Mouse (Mus musculus) heart, adult 18-20 months (tissue): ENCODE measurements around the gene Rundc3a. TPM values are rescaled to one million over a fixed set of nuclear protein-coding genes. Genes with fewer than 3 reads are reported as not detected.
"Not testable (repeated sequence)": the region's sequence is repeated elsewhere in the genome, so short reads cannot be mapped to it uniquely, and the experiment has no call there.

ENCODE experiments used
- DNase-seq, 2 experiments: peaks; one replicate each; pipeline ENCODE4 v3.0.0; 2021 to 2022; ENCODE audit warnings: mixed read lengths in 1 of 2
- long read RNA-seq, 2 experiments: library from polyadenylated mRNA; stranded (forward); transcript quantifications; one replicate each; pipeline ENCODE4 v2.0.0; 2021
- total RNA-seq, 2 experiments: library from RNA; stranded (reverse); gene quantifications; 2 replicates each; pipeline ENCODE4 v1.2.3; 2021

Gene Rundc3a
- total RNA-seq: under 1 TPM in 1 of 2 experiments, not detected in 1; 0.64 TPM
- long read RNA-seq, experiment 1: 0 reads
- long read RNA-seq, experiment 2: 0 reads

DNA sequence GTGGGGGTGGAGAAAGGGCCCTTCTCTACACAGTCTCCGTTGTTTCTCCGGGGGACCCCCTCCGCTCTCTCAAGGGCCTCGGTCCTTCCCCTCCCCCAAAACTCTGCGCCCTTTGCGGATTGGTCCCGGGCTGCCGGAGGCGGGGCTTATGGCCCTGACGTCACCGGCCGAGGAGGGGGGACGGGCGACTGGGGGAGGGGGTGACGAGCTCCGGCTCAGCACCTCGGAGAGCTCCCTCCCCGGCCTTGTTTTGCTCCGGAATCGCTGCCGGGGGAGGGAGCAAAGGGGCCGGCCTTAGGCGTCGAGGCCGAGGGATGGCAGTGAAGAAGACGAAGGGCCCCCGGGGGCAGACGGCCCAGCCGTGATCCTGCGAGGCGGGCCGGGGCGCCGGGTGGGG is at the start of gene Rundc3a:
TSS of gene Rundc3a (plus strand) at position 166 of the 397 bp plus-strand sequence.
- DNase-seq: peak; percentile 45 to 51

DNA sequence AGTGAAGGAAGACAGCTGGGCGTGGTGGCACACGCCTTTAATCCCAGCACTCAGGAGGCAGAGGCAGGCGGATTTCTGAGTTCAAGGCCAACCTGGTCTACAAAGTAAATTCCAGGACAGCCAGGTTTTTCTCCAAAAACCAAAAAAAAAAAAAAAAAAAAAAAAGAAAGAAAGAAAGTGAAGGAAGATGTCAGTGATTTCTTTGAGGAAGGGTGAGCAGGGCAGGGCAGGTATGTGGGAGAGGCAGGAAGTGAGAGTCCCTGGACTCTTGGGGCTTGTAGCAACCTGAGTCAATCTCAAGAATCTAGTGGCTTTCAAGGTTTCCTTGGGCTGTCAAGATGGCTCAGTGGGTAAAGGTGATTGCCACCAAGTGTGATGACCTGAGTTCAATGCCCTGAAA is 48.7 kb upstream of the Rundc3a start:
- DNase-seq: no peak

DNA sequence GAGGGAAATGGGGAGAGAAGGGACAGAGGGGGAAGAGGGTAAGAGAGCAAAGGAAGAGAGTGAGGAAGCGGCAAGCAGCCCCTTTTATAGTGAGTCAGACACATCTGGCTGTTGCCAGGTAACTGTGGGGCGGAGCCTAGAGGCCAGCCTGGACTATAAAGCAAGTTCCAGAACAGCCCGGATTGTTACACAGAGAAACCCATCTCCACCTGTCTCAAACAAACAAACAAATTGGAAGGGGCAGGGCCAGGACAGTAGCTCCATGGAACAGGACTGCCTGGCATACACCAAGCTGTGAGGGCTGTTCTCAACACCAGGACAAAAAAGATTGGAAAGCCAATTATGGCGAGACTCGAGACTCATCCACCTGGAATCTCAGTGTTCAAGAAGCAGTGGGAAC is 46.3 kb upstream of the Rundc3a start:
- DNase-seq: no peak

DNA sequence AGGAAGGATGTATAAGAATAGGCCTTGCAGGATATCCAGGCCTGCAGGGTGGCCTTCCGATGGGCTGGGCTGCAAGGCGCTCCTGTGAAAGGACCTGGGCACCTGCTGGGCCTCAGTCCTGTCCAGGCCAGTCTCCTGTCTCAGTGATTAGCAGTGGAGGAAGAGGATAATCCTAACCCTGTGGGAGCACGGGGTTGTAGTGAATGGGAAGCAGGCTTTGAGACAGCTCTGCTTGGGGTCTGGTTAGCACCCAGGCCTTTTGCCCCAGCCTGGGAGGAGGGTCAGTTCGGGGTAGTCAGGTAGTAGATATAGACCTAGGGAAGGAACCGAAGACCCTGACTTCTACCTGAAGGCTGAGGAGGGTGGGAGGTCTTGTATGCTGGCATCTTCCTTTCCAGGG is 45.5 kb upstream of the Rundc3a start:
- DNase-seq: no peak

DNA sequence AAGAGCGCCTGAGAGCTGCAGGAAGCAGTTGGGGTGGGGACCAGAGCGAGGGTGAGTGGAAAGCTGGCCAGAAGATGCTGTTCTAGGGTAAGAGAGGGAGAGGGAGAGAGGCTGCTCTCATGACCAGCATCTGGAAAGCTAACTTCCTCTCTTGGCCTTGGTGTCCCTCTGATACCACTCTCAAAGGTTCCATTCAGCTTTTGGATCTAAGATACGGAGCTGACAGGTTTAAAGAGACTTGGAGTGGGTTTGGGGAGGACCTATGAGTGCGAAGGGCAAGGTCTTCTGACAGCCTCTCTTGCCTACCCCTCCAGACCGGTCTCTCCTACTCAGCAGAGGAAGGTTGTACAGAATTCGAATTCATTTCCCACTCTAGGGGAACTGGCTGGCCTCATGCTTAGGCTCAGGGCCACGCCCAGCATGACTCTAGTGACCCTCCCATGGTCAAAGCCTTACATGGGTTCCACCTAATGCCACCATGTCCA is 45.1 kb upstream of the Rundc3a start:
- no peak for DNase-seq

DNA sequence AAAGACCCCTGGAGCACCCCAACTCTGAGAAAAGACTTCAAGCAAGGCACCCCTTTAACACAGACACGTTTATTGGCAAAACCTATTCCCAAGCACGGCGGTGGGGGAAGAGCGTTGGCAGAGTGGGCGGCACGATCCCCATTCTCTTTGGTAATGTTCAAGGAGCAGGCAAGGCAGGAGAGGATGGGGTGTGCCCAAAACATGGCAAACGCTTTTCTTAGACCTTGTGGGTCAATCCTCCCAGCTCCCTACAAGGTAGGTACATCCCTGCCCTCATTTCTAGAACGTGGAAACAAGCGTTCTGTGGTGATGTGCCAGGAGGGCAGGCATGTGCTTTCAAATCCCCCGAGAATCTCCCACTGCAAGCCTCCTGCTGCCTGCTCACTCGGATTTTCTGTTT is 44.4 kb upstream of the Rundc3a start:
- DNase-seq: no peak

DNA sequence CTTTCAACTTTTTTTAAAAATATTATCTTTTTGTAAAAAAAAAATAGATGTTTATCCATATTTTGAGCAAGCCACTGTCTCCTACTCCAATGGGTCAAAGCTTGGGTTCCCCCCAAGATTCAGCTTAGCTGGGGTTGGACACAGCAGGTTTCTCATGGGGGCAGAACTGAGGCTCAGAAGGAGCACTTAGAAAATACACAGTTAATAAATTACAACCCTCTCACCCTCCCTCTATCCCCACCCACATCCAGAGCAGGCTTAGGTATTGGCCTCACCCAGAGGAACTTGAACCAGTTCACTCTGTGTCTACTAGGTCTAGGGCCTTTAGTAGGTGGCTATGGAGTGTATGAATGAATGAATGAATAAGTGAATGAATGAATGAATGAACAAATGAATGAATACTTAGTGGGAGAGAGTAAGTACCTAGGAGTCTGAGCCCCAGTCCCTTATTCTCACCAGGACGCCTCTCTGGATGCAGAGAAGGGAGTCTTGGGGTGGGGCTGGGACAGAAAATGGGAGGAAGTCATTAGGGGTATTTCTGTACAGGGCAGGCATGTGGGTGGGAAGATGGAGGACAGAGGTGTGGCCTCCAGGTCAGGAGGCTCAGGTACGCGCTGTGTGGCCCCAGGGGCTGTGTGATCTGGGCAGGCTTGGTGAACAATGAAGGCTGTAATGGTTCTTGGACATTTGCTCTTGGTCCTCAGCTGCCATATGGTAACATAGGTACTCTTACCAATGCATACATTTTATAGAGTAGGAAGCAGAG is 43.8 kb upstream of the Rundc3a start:
- DNase-seq: no peak

DNA sequence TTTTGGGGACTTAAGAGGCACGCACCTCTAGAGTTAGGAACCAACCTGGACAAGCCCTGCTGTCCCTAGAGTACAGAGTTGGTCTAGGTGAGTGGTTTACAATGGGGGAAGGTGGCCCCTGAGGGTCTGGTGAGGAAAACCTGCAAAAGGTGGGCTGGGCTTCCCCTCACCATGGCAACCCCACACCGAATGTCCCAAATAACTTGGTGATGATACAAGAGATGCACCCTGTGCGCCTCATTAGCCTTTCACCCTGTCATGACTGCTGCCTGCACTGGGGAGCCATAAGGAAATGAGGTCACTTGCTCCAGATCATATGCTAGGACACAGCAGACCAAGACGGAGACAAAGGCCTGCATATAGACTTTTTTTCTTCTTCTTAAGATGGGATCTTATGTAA is 42.8 kb upstream of the Rundc3a start:
- DNase-seq: no peak

DNA sequence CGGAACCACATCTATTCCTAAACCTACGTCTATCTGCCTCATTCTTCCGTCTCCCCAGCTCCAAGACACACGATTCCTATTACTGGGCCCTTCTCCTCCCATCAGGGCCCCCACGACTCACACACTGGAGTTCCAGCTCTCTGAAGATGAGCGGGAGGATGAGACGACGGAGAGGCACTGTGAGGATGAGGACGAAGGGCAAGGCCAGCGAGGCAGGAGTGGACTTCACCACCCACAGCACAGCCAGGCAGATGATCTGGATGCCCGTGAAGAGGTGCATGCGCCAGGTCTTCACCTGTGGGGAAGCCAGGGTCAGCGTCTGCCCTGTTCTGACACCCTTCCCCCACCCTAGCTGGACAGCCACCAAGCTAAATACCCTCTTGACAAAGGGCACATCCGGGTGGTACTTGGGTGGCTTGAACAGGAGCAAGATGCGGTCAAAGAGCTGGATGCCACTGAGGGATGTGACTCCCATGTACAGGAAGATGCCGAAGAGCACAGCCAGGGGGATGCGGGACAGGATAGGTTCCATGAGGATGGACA is 42.2 kb upstream of the Rundc3a start:
- DNase-seq: no peak

DNA sequence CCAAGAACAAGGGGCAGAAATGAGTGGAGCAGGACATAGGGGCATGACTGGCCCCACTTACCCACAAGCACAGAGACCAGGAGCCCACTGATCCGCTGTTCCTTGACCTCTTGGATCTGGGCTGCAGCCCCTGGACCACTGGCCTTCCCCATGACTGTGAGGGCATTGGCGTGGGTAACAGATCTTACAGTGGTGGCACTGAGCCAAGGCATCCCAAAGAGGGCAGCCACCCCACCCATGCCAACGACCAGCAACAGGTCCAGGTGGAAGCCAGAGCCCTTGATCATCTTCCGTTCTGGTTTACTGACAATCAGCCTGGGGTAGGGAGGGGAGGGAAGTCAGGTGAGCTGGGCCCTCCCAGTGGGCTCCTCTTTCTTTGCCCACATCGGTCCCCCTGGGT is 40.8 kb upstream of the Rundc3a start:
- no peak for DNase-seq

DNA sequence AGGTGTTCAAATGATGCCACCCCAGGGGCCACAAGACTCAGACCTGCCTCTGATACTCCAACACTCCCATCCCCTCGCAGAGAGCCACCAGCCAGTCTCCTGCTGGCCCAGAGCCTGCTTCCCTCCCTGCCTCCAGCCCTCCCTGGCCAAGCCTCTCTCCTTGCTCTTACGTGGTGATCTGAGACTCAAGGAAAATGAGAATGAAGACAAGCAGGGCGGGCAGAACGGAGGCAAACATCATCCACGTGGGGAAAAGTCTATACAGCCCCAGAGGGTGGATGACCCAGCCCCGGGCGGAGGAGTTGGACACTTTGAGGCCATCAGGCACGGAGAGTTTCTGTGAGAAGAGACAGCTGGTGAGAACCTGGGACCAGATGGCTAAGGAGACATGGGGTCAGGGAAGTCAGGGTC is 40.2 kb upstream of the Rundc3a start:
- no peak for DNase-seq

DNA sequence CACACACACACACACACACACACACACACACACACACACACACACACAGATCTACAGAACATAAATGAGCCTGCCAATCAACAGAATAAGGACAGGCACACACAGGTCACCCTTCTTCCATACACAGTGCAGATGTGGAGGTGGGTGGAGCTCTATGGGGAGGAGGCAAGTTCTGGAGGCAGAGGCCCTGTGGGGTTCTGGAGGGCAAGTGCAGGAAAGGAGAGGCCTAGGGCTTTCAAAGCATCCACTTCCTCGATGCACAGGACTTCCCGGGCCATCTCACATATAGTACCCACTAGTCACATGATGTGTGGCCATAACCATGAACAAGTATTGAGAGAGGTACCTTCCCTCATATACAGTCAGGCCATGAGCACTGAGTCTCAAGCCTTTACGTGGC is 37.7 kb upstream of the Rundc3a start:
- DNase-seq: no peak

DNA sequence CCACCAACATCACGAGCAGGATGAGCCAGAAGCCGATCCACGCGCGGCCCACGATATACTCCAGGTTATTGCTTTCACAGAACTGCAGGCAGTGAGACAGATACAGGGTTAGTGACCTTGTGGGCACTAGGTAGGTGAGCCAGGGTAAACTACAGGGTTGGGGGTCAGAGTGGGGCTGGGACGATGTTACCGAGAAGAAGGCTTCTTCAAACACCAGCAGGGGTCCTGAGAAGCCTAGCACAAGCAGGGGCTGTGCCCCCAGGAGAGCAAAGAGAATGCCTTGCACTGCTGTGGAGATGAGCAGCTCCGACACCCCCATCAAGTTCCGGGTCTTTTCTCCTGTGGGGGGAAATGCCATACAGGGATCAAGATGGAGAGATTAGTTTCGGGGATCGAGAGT is 37.0 kb upstream of the Rundc3a start:
- no peak for DNase-seq

DNA sequence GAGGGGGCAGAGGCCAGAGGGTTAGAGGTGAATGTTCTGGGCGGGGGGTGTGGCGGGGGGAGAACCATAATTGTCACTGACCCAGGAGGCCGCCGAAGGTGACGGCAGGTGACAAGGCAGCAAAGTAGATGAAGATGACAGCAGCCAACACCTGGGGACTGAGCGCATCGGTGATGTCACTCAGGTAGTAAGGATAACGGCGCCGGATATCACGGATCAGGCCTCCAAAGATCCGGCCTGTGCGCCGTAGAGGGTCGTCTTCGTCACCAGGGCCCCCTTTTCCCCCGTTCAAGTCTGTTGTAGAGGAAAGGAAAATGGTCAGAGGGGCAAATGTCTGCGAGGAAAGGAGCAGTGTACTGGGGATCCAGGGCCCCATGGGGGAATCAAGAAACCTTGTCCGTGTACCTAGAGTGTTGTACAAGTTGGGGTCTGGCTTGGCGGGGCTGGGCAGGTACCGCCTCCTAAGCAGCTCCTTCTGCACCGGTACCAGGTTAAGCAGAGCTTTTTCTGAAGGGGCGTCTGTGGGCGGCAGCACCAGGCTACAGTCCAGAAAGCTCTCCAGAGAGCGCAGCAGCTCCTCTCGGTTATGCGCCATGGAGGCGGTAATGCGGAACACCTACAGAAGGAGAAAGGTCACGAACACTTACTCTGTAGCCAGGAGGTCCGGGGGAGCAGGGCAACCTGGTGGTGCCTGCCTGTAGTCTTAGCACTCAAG is 36.4 kb upstream of the Rundc3a start:
- DNase-seq: no peak

DNA sequence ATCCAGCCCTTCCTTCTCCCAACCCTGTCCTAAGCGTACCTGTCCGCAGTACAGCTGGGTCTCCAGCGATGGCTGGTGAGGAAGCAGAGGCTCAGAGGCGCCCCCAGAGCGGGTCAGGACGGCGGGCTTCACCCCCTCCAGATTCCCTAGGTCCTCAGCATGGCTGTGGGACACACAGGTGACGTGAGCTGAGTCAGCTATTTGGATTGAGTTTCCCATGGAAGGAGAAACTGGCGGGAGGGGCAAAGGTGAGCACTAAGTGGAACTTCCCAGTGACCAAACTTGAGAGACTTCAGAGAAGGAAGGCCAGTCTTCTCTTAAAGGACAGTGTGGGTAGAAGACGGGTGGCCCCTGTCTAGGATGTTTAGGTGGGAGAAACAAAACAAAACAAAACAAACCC is 34.8 kb upstream of the Rundc3a start:
- no peak for DNase-seq

DNA sequence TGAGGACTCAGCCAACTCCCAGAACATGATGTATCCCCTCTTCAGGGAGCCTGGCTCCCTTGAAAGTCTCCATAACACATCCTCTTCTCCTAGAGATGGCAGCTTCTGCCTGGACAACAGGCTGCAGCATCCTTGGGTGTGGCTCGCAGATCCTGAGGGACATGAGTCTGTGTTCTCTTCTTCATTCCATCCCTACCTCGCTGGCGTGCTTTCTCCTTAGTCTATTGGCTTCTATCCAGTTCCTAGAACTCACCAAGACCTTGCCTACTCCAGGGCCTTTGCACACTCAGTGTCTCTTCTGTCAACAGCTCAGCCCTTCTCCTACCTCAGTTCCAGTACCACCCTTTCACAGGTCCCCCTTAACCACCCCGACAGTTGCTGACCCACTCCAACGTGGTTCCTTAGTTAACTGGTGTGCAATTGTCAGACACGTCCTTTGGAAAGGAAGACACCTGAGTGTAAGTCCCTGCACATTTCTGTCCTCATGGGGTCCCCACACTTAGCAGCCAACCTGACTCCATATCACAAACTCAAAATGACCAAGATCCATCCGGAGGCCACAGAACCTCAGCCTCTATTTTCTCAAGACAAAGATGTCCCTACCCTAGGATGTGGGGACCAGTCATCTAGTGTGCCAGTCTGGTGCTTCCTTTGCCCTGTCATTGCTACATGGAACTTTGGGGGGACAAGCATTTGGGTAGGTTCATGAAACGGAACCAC is 31.3 kb upstream of the Rundc3a start:
- DNase-seq: no peak

DNA sequence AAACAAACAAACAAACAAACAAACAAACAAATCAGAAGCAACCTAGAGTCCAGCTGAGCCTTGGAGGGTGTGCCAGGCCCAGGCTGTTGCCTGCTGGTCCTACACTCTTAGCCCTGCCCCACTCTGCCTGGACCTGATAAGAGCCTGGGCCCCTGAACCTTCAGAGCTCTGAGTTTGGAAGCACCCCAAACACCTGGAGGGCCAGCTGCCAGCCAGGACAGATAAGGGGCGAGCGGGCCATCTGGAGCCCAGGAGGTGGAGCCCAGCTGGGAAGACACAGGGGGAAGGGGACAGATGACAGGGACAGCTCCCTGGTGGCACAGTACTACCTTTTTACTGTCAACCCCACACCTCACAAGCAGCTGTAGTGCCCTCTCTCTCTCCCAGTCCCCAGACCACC is 29.6 kb upstream of the Rundc3a start:
- DNase-seq: no peak

DNA sequence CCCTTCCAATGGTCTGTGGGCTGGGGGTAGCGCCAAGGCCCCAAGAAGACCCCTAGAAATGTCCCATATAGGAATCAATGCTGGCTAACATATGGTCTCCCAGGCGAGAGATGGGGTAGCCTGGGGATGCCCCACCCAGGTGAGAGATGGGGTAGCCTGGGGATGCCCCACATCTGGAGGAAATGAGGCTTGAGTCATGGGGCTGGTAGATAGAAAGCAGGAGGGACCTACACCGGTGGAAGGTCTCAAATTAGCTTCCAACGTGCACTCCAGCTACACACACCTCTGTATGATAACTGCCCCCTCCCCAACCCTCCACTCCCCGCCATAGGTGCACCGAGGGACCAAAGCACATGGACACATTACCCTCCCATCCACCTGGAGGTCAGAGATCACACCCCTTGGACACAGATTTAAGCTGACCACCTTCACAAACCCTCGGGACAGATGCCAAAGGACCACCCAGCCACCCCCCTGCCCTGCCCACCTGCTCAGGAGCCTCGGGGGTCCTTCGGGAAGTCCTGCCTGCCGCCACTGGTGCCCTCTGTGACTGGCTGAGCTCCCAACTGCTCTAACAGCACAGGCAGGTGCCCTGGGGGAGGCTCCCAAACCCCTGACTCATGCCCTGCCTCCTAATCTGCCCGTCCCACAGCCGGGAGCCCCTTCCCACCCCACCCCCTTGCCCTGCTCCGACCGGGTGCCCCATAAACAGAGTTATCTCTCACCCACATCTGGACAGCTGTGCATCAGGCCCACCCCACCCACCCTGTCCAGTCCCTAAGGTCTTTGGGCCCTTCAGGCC is 28.4 kb upstream of the Rundc3a start:
- no peak for DNase-seq

DNA sequence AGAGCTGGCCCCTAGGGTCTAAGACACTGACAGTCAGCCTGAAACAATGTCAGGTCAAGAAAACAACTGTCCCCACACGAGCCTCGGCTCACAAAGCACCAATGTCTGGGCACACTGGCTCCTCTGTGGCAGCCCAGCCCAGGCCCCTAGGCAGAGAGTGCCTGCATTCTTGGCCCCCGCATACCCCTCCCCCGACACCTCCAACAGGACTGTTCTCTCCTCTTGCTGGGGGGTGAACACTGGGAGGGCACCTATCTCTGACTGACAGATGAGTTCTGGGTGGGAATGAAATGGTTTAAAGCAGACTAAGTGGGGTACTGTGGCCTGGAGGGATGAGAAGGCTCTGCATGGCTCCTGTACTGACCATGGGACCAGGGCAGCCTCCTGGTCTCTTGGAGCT is 27.5 kb upstream of the Rundc3a start:
- DNase-seq: no peak

DNA sequence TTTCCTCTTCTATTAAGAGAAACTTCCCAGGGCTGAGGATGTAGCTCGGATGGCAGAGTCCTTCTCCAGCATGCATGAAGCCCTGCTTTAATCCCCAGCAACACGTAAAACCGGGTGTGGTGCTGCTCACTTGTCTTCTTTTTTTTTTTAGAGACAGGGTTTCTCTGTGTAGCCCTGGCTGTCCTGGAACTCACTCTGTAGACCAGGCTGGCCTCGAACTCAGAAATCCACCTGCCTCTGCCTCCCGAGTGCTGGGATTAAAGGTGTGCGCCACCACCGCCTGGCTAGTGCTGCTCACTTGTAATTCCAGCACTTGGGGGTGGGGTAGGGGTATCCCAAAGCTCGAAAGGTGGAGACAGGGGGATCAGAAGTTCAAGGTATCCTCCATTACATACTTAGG is 27.1 kb upstream of the Rundc3a start, which contains the start of gene Slc4a1:
TSS of gene Slc4a1 (minus strand) at position 101 of the 400 bp plus-strand sequence.
- not testable (repeated sequence) for DNase-seq

DNA sequence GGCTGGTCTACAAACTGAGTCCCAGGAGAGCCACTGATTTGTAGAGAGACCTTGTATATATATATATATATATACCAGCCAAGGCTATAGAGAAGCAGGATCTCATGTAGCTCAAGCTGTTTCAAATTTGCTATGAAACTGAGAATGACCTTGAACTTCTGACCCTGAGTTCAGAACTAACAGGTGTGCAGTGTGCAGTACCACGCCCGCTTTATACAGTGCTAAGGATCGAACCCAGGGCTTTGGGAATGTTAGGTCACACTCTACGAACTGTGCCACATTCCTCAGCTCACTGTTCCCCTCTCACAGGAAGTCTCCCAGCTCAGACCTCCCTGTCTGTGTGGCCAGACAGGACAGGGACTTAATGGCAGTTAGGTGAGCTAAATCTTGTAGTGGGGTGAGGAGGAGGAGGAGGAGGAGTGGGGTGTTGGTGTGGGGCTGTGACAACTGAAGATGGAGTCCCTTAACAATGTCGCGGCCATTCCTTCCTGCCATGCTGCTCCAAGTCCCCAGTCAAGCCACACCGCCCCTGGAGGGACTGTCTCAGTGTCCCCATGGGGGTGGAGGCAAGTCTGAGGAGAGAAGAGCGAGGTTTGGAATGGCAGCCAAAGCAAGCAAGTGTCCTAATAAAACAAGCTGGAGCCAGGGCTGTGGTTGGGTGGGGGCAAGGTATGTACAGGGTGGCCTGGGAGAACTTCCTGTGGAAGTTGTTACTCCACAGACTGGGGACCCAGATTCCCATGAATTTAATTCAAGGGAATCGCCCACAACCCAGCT is 25.5 kb upstream of the Rundc3a start:
- DNase-seq: no peak
